Mouse (Mus musculus) intestine, embryonic 15.5 days (tissue): ENCODE measurements around the gene Tmem86b. TPM values are rescaled to one million over a fixed set of nuclear protein-coding genes. Genes with fewer than 3 reads are reported as not detected.
A peak's percentile ranks its signal among the peaks of the same experiment; 100 is the strongest.
"Not testable (repeated sequence)": the region's sequence is repeated elsewhere in the genome, so short reads cannot be mapped to it uniquely, and the experiment has no call there.

ENCODE experiments used
- ATAC-seq: fragments of 200-750 bp; cut with Nextera tagmentation; 2 replicates; pipeline ENCODE4 v1.8.0; 2017; ENCODE audit warnings: moderate TSS enrichment, moderate library complexity
- H3K27ac ChIP-seq: fragments of 300-500 bp; sonication (generic); 2 replicates; pipeline ENCODE4 v1.5.1; 2015; ENCODE audit warnings: mild to moderate bottlenecking, inconsistent platforms
- H3K27me3 ChIP-seq: fragments of 300-500 bp; sonication (generic); replicated peaks from 2 replicates; pipeline ENCODE4 v1.6.1; 2015; ENCODE audit warnings: inconsistent platforms
- H3K36me3 ChIP-seq: fragments of 300-500 bp; sonication (generic); 2 replicates; pipeline ENCODE4 v1.6.1; 2015; ENCODE audit warnings: inconsistent platforms
- H3K4me1 ChIP-seq: fragments of 300-500 bp; sonication (generic); replicated peaks from 2 replicates; pipeline ENCODE4 v1.6.1; 2015; ENCODE audit warnings: inconsistent platforms
- H3K4me2 ChIP-seq: fragments of 300-500 bp; sonication (generic); replicated peaks from 2 replicates; pipeline ENCODE4 v1.6.1; 2015; ENCODE audit warnings: mild to moderate bottlenecking, inconsistent platforms
- H3K4me3 ChIP-seq: fragments of 300-500 bp; sonication (generic); replicated peaks from 2 replicates; pipeline ENCODE4 v1.5.1; 2015; ENCODE audit warnings: inconsistent platforms
- H3K9ac ChIP-seq: fragments of 300-500 bp; sonication (generic); 2 replicates; pipeline ENCODE4 v1.6.1; 2015; ENCODE audit warnings: inconsistent platforms
- H3K9me3 ChIP-seq: fragments of 300-500 bp; sonication (generic); 2 replicates; pipeline ENCODE4 v1.6.1; 2016; ENCODE audit warnings: inconsistent platforms
- WGBS: fragments of 180-500 bp; shearing (Covaris S2); methylation state at CpG from one replicate; pipeline ENCODE4 v1.1.7; 2015; 5-methylcytosine and 5-hydroxymethylcytosine counted together
- polyA plus RNA-seq: library from polyadenylated mRNA; unstranded; fragments of >200 nt; fragmentation: Nextera tagmentation; extraction: Ambion mirVana; gene quantifications from 2 replicates; pipeline ENCODE4 v1.2.1, GENCODE M21; 2015

Gene Tmem86b
- polyA plus RNA-seq, 1 experiment from 2014 or later: 9.1 TPM

- Histone ChIP-seq H3K9ac (no peak overlapping the region), H3K9me3 (no peaks in the 10 kb centered on the region), H3K36me3 (no peaks in the 10 kb centered on the region), H3K27ac (no peak overlapping the region), H3K4me3 (no peak overlapping the region), H3K4me2 (no peak overlapping the region), H3K4me1 (no peaks in the 10 kb centered on the region), H3K27me3 (no peaks in the 10 kb centered on the region)
- WGBS: 62% methylated on average over 8 of the region's 8 CpGs
- ATAC-seq: no peak
These were observed 18.8 kb downstream of the Tmem86b start for GRCm38 (mm10) chr7:4612386-4612785.

- Histone ChIP-seq H3K27ac (no peak overlapping the region), H3K9ac (no peak overlapping the region), H3K27me3 (no peaks in the 10 kb centered on the region), H3K4me3 (no peak overlapping the region), H3K9me3 (no peaks in the 10 kb centered on the region), H3K4me2 (no peak overlapping the region), H3K4me1 (no peaks in the 10 kb centered on the region), H3K36me3 (no peaks in the 10 kb centered on the region)
- WGBS: 79% methylated on average over 12 of the region's 12 CpGs
- ATAC-seq: no peak
These were observed 19.3 kb downstream of the Tmem86b start for GRCm38 (mm10) chr7:4611921-4612341.

GRCm38 (mm10) chr7:4611511-4611910, 19.7 kb downstream of the Tmem86b start:
- Histone ChIP-seq H3K27ac (no peak overlapping the region), H3K9me3 (no peaks in the 10 kb centered on the region), H3K4me3 (no peak overlapping the region), H3K4me1 (no peaks in the 10 kb centered on the region), H3K9ac (no peak overlapping the region), H3K27me3 (no peaks in the 10 kb centered on the region), H3K36me3 (no peaks in the 10 kb centered on the region), H3K4me2 (no peak overlapping the region)
- ATAC-seq: no peak
- WGBS: 81% methylated on average over 12 of the region's 12 CpGs

GRCm38 (mm10) chr7:4608002-4608401, 23.2 kb downstream of the Tmem86b start:
- no peaks in the 10 kb centered on the region for H3K27me3 ChIP-seq
- H3K4me2 ChIP-seq: no peak overlapping the region
- H3K4me3 ChIP-seq: no peak overlapping the region
- H3K27ac ChIP-seq: no peak overlapping the region
- H3K36me3 ChIP-seq: no peaks in the 10 kb centered on the region
- no peaks in the 10 kb centered on the region for H3K4me1 ChIP-seq
- no peaks in the 10 kb centered on the region for H3K9me3 ChIP-seq
- ATAC-seq: peak; percentile 91
- 53% methylated on average over 5 of the region's 5 CpGs for WGBS
- no peak overlapping the region for H3K9ac ChIP-seq

- H3K4me3 ChIP-seq: no peak within 1 kb of the TSS
- WGBS: 54% methylated on average over 6 of the region's 6 CpGs
- H3K36me3 ChIP-seq: no peaks in the 10 kb centered on the region
- peak; percentile 46 for ATAC-seq
- H3K4me1 ChIP-seq: no peaks in the 10 kb centered on the region
- no peaks in the 10 kb centered on the region for H3K27me3 ChIP-seq
- H3K9ac ChIP-seq: no peak within 1 kb of the TSS
- 0 out of 2 replicates have a peak within 1 kb of the TSS, but pooled peaks have one; percentile 0 for H3K4me2 ChIP-seq
- no peaks in the 10 kb centered on the region for H3K9me3 ChIP-seq
- 0 out of 2 replicates have a peak within 1 kb of the TSS, but pooled peaks have one; percentile 3 for H3K27ac ChIP-seq
These were observed 27.3 kb downstream of the Tmem86b start, which contains the start of gene Ptprh for GRCm38 (mm10) chr7:4603873-4604272. TSS of gene Ptprh (minus strand) at chr7:4604041.

GRCm38 (mm10) chr7:4602969-4603368, 28.3 kb downstream of the Tmem86b start:
- 83% methylated on average over 6 of the region's 6 CpGs for WGBS
- no peaks in the 10 kb centered on the region for H3K27me3 ChIP-seq
- no peaks in the 10 kb centered on the region for H3K4me1 ChIP-seq
- H3K9me3 ChIP-seq: no peaks in the 10 kb centered on the region
- H3K4me2 ChIP-seq: peak overlapping the region; percentile 0; the same call in 1 of the 2 replicates
- H3K4me3 ChIP-seq: no peak overlapping the region
- H3K9ac ChIP-seq: no peak overlapping the region
- peak overlapping the region; percentile 3; the same call in 1 of the 2 replicates for H3K27ac ChIP-seq
- no peaks in the 10 kb centered on the region for H3K36me3 ChIP-seq
- peak; percentile 81 for ATAC-seq

- H3K27ac ChIP-seq, H3K4me1 ChIP-seq, ATAC-seq, H3K4me3 ChIP-seq, H3K9me3 ChIP-seq, H3K27me3 ChIP-seq, H3K4me2 ChIP-seq, H3K36me3 ChIP-seq, H3K9ac ChIP-seq: not testable (repeated sequence)
- 72% methylated on average over 4 of the region's 4 CpGs for WGBS
These were observed 34.2 kb downstream of the Tmem86b start for GRCm38 (mm10) chr7:4597046-4597445.

GRCm38 (mm10) chr7:4581481-4581880, 49.7 kb downstream of the Tmem86b start:
- H3K9ac ChIP-seq, ATAC-seq, H3K36me3 ChIP-seq, H3K4me2 ChIP-seq, H3K4me1 ChIP-seq, H3K9me3 ChIP-seq, H3K4me3 ChIP-seq, H3K27ac ChIP-seq, H3K27me3 ChIP-seq: not testable (repeated sequence)
- WGBS: 82% methylated on average over 3 of the region's 3 CpGs

Other genes starting within 250 kb of the Tmem86b start
- 0.08 and 0.19 TPM in 2 replicates for gene Gp6, start 233.7 kb downstream of the Tmem86b start, polyA plus RNA-seq
- 28.7 and 28.9 TPM in 2 replicates for gene Rdh13, start 185.8 kb downstream of the Tmem86b start, polyA plus RNA-seq
- 3.4 and 3.9 TPM in 2 replicates for gene Eps8l1, start 170.7 kb downstream of the Tmem86b start, polyA plus RNA-seq
- 42.4 and 45.8 TPM in 2 replicates for gene Ppp1r12c, start 129.7 kb downstream of the Tmem86b start, polyA plus RNA-seq
- 21.3 and 27.1 TPM in 2 replicates for gene Tnnt1, start 115.0 kb downstream of the Tmem86b start, polyA plus RNA-seq
- gene Tnni3, start 107.2 kb downstream of the Tmem86b start, polyA plus RNA-seq: 2.2 and 3.0 TPM in 2 replicates
- gene Dnaaf3, start 99.0 kb downstream of the Tmem86b start, polyA plus RNA-seq: 1.1 TPM in 2 replicates
- gene Syt5, start 83.9 kb downstream of the Tmem86b start, polyA plus RNA-seq: 7.3 and 7.7 TPM in 2 replicates
- gene Ptprh, start 27.4 kb downstream of the Tmem86b start, polyA plus RNA-seq: 1.1 and 1.6 TPM in 2 replicates
- 8.1 and 9.0 TPM in 2 replicates for gene Ppp6r1, start 27.6 kb upstream of the Tmem86b start, polyA plus RNA-seq
- gene Hspbp1, start 53.6 kb upstream of the Tmem86b start, polyA plus RNA-seq: 92.4 and 98.2 TPM in 2 replicates
- 0.63 and 1.1 TPM in 2 replicates for gene Brsk1, start 59.2 kb upstream of the Tmem86b start, polyA plus RNA-seq
- gene Tmem150b, start 93.8 kb upstream of the Tmem86b start, polyA plus RNA-seq: 2.2 and 3.6 TPM in 2 replicates
- gene Kmt5c, start 108.7 kb upstream of the Tmem86b start, polyA plus RNA-seq: 63.7 and 66.8 TPM in 2 replicates
- gene Cox6b2, start 121.7 kb upstream of the Tmem86b start, polyA plus RNA-seq: 45.5 and 53.0 TPM in 2 replicates
- gene Fam71e2, start 139.9 kb upstream of the Tmem86b start, polyA plus RNA-seq: not detected in 2 replicates
- 0.14 and 0.24 TPM in 2 replicates for gene Il11, start 151.4 kb upstream of the Tmem86b start, polyA plus RNA-seq
- gene Tmem190, start 151.5 kb upstream of the Tmem86b start, polyA plus RNA-seq: 1.1 and 1.8 TPM in 2 replicates
- 40.4 and 40.6 TPM in 2 replicates for gene Tmem238, start 158.2 kb upstream of the Tmem86b start, polyA plus RNA-seq
- 328 and 339 TPM in 2 replicates for gene Rpl28, start 161.5 kb upstream of the Tmem86b start, polyA plus RNA-seq
- gene Ube2s, start 181.2 kb upstream of the Tmem86b start, polyA plus RNA-seq: 303 and 321 TPM in 2 replicates
- 0.21 and 0.27 TPM in 2 replicates for gene Shisa7, start 213.3 kb upstream of the Tmem86b start, polyA plus RNA-seq
- gene Isoc2b, start 238.8 kb upstream of the Tmem86b start, polyA plus RNA-seq: 9.7 and 15.5 TPM in 2 replicates
- gene Isoc2a, start 245.7 kb upstream of the Tmem86b start, polyA plus RNA-seq: 0.68 and 1.0 TPM in 2 replicates